Mouse (Mus musculus) kidney, embryonic 16.5 days (tissue): ENCODE measurements at regions not wholly inside any gene's neighbourhood (a gene's known extent, or its start where the extent isn't known, plus 50 kb on each side); places are given as distances from the start of the nearest gene placed in this dataset.

Source experiments
- ATAC-seq: fragments of 200-750 bp; cut with Nextera tagmentation; 2 replicates; pipeline ENCODE4 v1.8.0; 2017; ENCODE audit warnings: moderate TSS enrichment; ENCODE audit not compliant: low FRiP score, low TSS enrichment
- H3K27ac ChIP-seq: fragments of 300-500 bp; sonication (generic); 2 replicates; pipeline ENCODE4 v1.5.1; 2014; ENCODE audit warnings: low read length
- H3K27me3 ChIP-seq: fragments of 300-500 bp; sonication (generic); 2 replicates; pipeline ENCODE4 v1.6.1; 2014; ENCODE audit warnings: low read length, control low read depth, mixed read lengths; ENCODE audit not compliant: insufficient read depth
- H3K36me3 ChIP-seq: fragments of 300-500 bp; sonication (generic); 2 replicates; pipeline ENCODE4 v1.6.1; 2014; ENCODE audit warnings: low read length, control low read depth, mixed read lengths; ENCODE audit not compliant: insufficient read depth
- H3K4me1 ChIP-seq: fragments of 300-500 bp; sonication (generic); 2 replicates; pipeline ENCODE4 v1.6.1; 2014; ENCODE audit warnings: low read length, control low read depth, mixed read lengths; ENCODE audit not compliant: insufficient read depth
- H3K4me2 ChIP-seq: fragments of 300-500 bp; sonication (generic); replicated peaks from 2 replicates; pipeline ENCODE4 v1.6.1; 2014; ENCODE audit warnings: low read depth, low read length
- H3K4me3 ChIP-seq: fragments of 300-500 bp; sonication (generic); 2 replicates; pipeline ENCODE4 v1.5.1; 2014; ENCODE audit warnings: mild to moderate bottlenecking, low read length
- H3K9ac ChIP-seq: fragments of 300-500 bp; sonication (generic); replicated peaks from 2 replicates; pipeline ENCODE4 v1.6.1; 2014; ENCODE audit warnings: low read length
- H3K9me3 ChIP-seq: fragments of 300-500 bp; sonication (generic); 2 replicates; pipeline ENCODE4 v1.6.1; 2016; ENCODE audit warnings: low read length, control low read depth
- WGBS: fragments of 180-500 bp; shearing (Covaris S2); extraction: QIAGEN DNeasy Blood & Tissue Kit; methylation state at CpG from one replicate; pipeline ENCODE4 v1.1.7; 2014; 5-methylcytosine and 5-hydroxymethylcytosine counted together

DNA sequence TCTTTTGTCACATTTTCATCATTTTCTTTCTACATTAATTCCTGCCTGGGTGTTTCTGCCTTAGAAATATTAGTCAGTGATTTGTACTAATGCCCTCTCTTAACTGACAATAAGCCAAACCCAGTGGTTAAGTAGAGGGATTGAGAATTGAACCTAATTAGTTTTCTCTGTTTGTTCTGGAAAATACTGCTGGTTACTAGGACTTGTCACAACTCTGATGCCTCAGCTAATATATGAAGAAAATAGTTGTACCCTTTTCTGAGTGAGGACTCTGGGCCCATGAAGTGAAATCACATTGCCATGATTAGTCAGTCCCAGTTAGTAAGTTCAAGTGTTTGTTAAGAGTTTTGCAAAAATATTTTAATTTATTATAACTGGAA lies 444.4 kb upstream of the Sel1l start:
- no peaks in the 10 kb centered on the region for H3K36me3 ChIP-seq
- H3K27ac ChIP-seq: no peak overlapping the region
- no peaks in the 10 kb centered on the region for H3K27me3 ChIP-seq
- H3K4me1 ChIP-seq: no peaks in the 10 kb centered on the region
- H3K9me3 ChIP-seq: no peaks in the 10 kb centered on the region
- H3K4me2 ChIP-seq: no peak overlapping the region
- no peak overlapping the region for H3K9ac ChIP-seq
- ATAC-seq: no peak
- H3K4me3 ChIP-seq: no peak overlapping the region

DNA sequence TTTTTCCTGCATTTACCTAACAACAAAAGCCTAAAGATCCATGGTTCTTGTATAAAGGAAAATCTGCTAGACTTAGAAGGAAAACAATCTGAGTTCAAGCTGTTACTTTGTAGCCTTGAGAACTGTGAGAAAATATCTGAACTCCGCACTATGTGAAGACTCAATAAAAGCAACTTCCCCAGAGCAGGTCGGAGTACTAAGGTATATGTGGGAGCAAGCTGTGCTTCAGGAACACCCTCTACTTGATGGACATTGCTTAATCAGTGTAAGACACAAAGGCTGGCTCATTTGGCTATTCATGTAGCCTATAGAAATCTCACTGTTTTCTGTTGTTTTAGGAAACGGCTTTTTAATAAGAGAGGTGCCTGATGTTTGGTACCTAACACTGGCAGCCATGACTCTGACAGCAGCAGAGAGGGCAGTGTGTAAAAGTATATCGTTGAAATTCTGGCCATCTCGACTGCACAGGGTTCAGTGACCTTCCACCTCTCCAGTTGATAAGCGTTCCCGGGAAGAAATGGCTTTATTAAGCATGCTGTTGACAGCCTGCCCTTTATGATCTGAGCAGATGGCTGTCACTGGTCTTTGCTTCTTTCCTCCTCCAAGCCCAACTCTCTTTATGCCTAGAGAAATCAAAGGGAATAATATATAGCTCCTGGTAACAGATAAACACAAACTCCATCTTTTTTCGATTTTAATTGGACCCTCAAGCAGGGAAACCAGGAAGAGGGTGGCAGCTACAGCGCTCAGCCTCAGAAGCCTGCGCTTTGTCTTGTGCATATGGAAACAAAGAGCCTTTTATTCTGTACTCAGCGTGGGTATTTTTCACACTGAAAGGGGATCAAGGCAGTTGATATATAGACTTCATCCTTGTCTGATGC lies 443.7 kb upstream of the Sel1l start:
- no peaks in the 10 kb centered on the region for H3K27me3 ChIP-seq
- no peak overlapping the region for H3K4me3 ChIP-seq
- H3K4me1 ChIP-seq: no peaks in the 10 kb centered on the region
- H3K36me3 ChIP-seq: no peaks in the 10 kb centered on the region
- H3K27ac ChIP-seq: no peak overlapping the region
- WGBS: 51% methylated on average over 11 of the region's 11 CpGs
- no peak for ATAC-seq
- no peaks in the 10 kb centered on the region for H3K9me3 ChIP-seq
- H3K4me2 ChIP-seq: no peak overlapping the region
- no peak overlapping the region for H3K9ac ChIP-seq

- H3K9ac ChIP-seq: no peak overlapping the region
- WGBS: 87% methylated on average over 1 of the region's 1 CpGs
- no peaks in the 10 kb centered on the region for H3K4me1 ChIP-seq
- no peak for ATAC-seq
- H3K9me3 ChIP-seq: no peaks in the 10 kb centered on the region
- no peaks in the 10 kb centered on the region for H3K27me3 ChIP-seq
- no peaks in the 10 kb centered on the region for H3K36me3 ChIP-seq
- H3K4me2 ChIP-seq: no peak overlapping the region
- no peak overlapping the region for H3K4me3 ChIP-seq
- H3K27ac ChIP-seq: no peak overlapping the region
These were observed 442.5 kb upstream of the Sel1l start for GRCm38 (mm10) chr12:92291490-92291889.

DNA sequence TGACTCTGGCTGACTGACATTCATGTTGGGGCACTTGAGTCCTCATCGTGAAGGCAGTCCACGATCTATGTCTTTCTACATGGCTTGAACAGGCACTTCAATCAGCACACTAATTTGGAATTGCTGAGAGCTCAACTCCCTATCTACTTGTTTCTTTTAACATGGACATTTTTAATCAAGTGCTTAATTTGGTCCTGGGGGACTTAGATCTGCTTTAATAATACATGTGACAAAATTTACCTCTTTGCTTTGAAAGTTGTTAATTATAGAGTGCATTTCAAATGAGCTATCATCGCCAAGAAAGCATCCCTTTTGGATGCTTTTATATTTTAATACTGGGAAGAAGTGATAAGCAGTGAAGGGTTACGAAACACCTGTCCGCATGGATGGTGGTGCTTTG lies 436.6 kb upstream of the Sel1l start:
- Histone ChIP-seq H3K36me3 (no peaks in the 10 kb centered on the region), H3K4me1 (no peaks in the 10 kb centered on the region), H3K9ac (no peak overlapping the region), H3K27ac (no peak overlapping the region), H3K9me3 (no peaks in the 10 kb centered on the region), H3K27me3 (no peaks in the 10 kb centered on the region), H3K4me2 (no peak overlapping the region), H3K4me3 (no peak overlapping the region)
- no peak for ATAC-seq
- WGBS: 91% methylated on average over 5 of the region's 5 CpGs

DNA sequence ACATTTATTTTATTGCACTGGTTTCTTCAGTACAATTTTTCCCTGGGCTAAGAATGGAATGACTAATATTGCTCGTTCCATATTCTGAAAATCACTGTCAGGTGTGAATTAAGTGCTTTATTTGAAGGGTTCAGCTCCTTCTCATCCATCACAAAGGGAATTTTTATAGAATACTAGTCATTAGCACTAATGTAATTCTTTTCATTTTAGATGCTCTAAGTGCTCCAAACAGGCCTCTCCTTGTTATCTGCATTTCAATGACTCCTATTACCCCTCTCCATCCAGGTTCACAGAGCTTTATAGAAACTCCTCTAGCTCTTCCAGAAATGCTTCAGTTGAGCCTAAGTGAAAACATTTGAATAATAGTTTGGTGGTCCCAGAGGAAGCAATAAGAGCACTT lies 431.5 kb upstream of the Sel1l start:
- no peak overlapping the region for H3K4me3 ChIP-seq
- no peak overlapping the region for H3K27ac ChIP-seq
- no peaks in the 10 kb centered on the region for H3K36me3 ChIP-seq
- 71% methylated on average over 1 of the region's 1 CpGs for WGBS
- H3K4me2 ChIP-seq: no peak overlapping the region
- H3K9me3 ChIP-seq: no peaks in the 10 kb centered on the region
- H3K4me1 ChIP-seq: no peaks in the 10 kb centered on the region
- ATAC-seq: no peak
- no peak overlapping the region for H3K9ac ChIP-seq
- no peaks in the 10 kb centered on the region for H3K27me3 ChIP-seq

DNA sequence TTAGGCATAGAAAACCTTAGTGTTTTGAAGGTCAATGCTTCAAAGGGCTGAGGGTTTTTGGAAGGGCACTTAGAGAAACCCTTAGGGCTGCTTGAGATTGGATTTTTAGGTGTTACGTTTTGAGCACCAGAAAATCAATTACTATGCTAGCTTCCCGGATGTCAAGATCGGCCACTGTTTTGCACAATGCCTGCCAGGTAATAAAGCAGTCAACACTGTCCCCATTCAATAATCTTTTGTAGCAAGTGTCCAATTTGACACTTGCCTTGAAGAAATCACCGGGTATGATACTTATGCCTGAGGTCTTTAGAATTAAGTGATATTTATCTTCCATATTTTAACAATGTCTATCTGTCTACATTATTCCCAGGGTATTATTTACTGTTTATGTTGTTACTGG lies 403.0 kb upstream of the Sel1l start:
- no peak for ATAC-seq
- WGBS: 66% methylated on average over 4 of the region's 4 CpGs
- H3K9me3 ChIP-seq: no peaks in the 10 kb centered on the region
- H3K27me3 ChIP-seq: no peaks in the 10 kb centered on the region
- no peak overlapping the region for H3K27ac ChIP-seq
- no peak overlapping the region for H3K4me3 ChIP-seq
- H3K36me3 ChIP-seq: no peaks in the 10 kb centered on the region
- no peak overlapping the region for H3K9ac ChIP-seq
- no peak overlapping the region for H3K4me2 ChIP-seq
- H3K4me1 ChIP-seq: no peaks in the 10 kb centered on the region

GRCm38 (mm10) chr12:92246790-92247451 lies 398.0 kb upstream of the Sel1l start:
- no peak overlapping the region for H3K4me2 ChIP-seq
- H3K27me3 ChIP-seq: no peaks in the 10 kb centered on the region
- H3K4me1 ChIP-seq: no peaks in the 10 kb centered on the region
- no peaks in the 10 kb centered on the region for H3K9me3 ChIP-seq
- WGBS: 44% methylated on average over 6 of the region's 6 CpGs
- no peak overlapping the region for H3K4me3 ChIP-seq
- no peaks in the 10 kb centered on the region for H3K36me3 ChIP-seq
- H3K9ac ChIP-seq: no peak overlapping the region
- H3K27ac ChIP-seq: no peak overlapping the region
- 0 out of 2 replicates have a peak, but pooled peaks have one; percentile 35 for ATAC-seq

- Histone ChIP-seq H3K27ac (no peak overlapping the region), H3K4me3 (no peak overlapping the region), H3K4me1 (no peaks in the 10 kb centered on the region), H3K4me2 (no peak overlapping the region), H3K9ac (no peak overlapping the region), H3K36me3 (no peaks in the 10 kb centered on the region), H3K9me3 (no peaks in the 10 kb centered on the region), H3K27me3 (no peaks in the 10 kb centered on the region)
- ATAC-seq: no peak
- 66% methylated on average over 5 of the region's 5 CpGs for WGBS
These were observed 391.2 kb upstream of the Sel1l start for GRCm38 (mm10) chr12:92239956-92240699.

- peak; percentile 54; the same call in 1 of the 2 replicates for ATAC-seq
- Histone ChIP-seq H3K9me3 (no peaks in the 10 kb centered on the region), H3K36me3 (no peaks in the 10 kb centered on the region), H3K4me2 (no peak overlapping the region), H3K27ac (no peak overlapping the region), H3K4me1 (0 out of 2 replicates have a peak, but pooled peaks cover 4% of the 10 kb centered on the region), H3K27me3 (no peaks in the 10 kb centered on the region), H3K9ac (no peak overlapping the region), H3K4me3 (no peak overlapping the region)
- 64% methylated on average over 3 of the region's 3 CpGs for WGBS
These were observed 384.9 kb upstream of the Sel1l start for GRCm38 (mm10) chr12:92233650-92234408.
